Mouse (Mus musculus): ENCODE measurements around the gene Rnf24. TPM values are rescaled to one million over a fixed set of nuclear protein-coding genes. Genes with fewer than 3 reads are reported as not detected.

Gene Rnf24
- polyA plus RNA-seq (2016; fragmentation: Nextera tagmentation; extraction: Ambion mirVana): 0.57 and 0.72 TPM in 2 replicates

DNA sequence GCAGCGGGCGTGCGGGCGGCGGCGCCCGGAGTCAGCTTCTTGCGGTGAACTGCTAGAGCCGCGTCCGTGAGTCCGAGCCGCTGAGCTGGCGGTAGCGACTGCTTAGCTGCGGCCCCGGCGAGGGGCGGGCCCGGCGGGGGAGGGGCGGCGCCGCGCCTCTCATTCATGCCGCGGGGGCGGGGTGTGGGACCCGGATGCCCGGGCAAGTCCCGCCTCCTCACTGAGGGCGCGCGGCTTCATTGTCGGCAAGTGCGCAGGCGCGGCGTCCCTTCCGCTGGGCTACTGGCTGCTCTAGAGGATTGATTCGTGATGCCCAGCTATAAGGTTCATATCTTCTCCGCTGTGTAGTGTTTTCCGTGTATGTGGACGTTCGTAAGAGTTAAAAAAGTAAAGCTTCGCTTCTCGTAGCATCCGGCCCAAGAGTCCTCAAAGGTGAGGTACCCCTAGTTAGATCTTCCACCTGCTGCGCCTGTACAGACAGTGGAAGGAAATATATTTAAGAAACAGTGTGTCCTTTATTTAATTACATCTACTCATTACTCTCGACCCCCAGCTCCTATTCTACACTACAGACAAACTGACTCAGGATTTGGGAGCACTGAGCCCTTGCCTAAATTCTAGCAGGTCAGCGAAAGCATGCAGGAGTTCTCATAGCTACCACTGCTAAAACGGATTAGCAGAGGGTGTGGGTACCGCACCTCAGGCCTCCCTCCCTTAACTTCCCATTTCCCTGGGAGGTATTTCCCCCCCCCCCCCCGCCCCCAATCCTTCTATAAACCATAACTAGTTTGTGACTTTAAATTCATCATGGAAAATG lies at the start of gene Rnf24:
Gene Rnf24 (minus strand): TSS at position 146 of the 817 bp plus-strand sequence.
- no peaks in the 10 kb centered on the region for H3K36me3 ChIP-seq
- peak within 1 kb of the TSS; percentile 85 for H3K4me3 ChIP-seq
- peaks cover 10% of the 10 kb centered on the region; the same call in 1 of the 2 replicates for H3K27me3 ChIP-seq (replicated peaks)
- peak within 1 kb of the TSS; percentile 73 for H3K27ac ChIP-seq
- H3K9me3 ChIP-seq (replicated peaks): no peaks in the 10 kb centered on the region
- peak; percentile 97 for ATAC-seq
- H3K4me1 ChIP-seq: peaks cover 22% of the 10 kb centered on the region
- under 1% methylated on average over 50 of the region's 54 CpGs for WGBS (ENCODE audit: insufficient replicate concordance)
- peak within 1 kb of the TSS; percentile 88 for H3K9ac ChIP-seq
- H3K4me2 ChIP-seq: peak within 1 kb of the TSS; percentile 99

GRCm38 (mm10) chr2:131401794-131402495 lies 49.3 kb upstream of the Rnf24 start:
- Histone ChIP-seq H3K4me2 (no peak overlapping the region), H3K4me1 (peaks cover 7% of the 10 kb centered on the region; the same call in 1 of the 2 replicates), H3K27me3 (replicated peaks) (no peaks in the 10 kb centered on the region; the same call in 1 of the 2 replicates), H3K36me3 (no peaks in the 10 kb centered on the region), H3K27ac (no peak overlapping the region), H3K9me3 (replicated peaks) (no peaks in the 10 kb centered on the region), H3K4me3 (no peak overlapping the region), H3K9ac (no peak overlapping the region)
- WGBS (ENCODE audit: insufficient replicate concordance): 45% methylated on average over 8 of the region's 8 CpGs
- no peak for ATAC-seq

DNA sequence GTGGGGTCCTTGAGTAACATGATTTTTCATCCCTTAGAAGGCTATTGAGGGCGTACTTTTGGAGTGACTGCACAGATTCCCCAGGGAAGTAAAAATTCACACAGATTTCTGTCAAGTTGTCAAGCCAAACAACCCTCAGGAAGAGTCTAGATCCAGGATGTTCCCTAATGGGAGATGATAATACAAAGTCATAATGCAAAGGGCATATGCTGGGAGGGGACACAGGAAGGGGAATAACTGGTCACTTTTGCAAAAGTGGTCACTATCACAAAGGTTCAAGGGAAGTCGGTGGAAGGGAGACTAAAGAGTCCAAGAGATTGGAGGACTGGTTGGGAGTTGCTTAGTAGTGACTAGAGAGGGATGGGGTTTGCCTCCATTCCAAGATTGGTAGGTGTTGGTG lies 48.2 kb upstream of the Rnf24 start:
- H3K27ac ChIP-seq: no peak overlapping the region
- H3K4me2 ChIP-seq: no peak overlapping the region
- 57% methylated on average over 2 of the region's 2 CpGs for WGBS (ENCODE audit: insufficient replicate concordance)
- H3K27me3 ChIP-seq (replicated peaks): no peaks in the 10 kb centered on the region; the same call in 1 of the 2 replicates
- peaks cover 7% of the 10 kb centered on the region; the same call in 1 of the 2 replicates for H3K4me1 ChIP-seq
- H3K9me3 ChIP-seq (replicated peaks): no peaks in the 10 kb centered on the region
- H3K36me3 ChIP-seq: no peaks in the 10 kb centered on the region
- no peak overlapping the region for H3K9ac ChIP-seq
- no peak overlapping the region for H3K4me3 ChIP-seq
- ATAC-seq: no peak

GRCm38 (mm10) chr2:131397323-131397848 lies 44.7 kb upstream of the Rnf24 start:
- 49% methylated on average over 5 of the region's 5 CpGs for WGBS (ENCODE audit: insufficient replicate concordance)

GRCm38 (mm10) chr2:131386350-131386962 lies 33.8 kb upstream of the Rnf24 start:
- Histone ChIP-seq H3K27ac (no peak overlapping the region), H3K4me1 (no peaks in the 10 kb centered on the region), H3K4me2 (no peak overlapping the region), H3K27me3 (replicated peaks) (peaks cover 22% of the 10 kb centered on the region; the same call in 1 of the 2 replicates), H3K9ac (no peak overlapping the region), H3K4me3 (no peak overlapping the region), H3K9me3 (replicated peaks) (no peaks in the 10 kb centered on the region), H3K36me3 (no peaks in the 10 kb centered on the region)
- ATAC-seq: no peak
- WGBS (ENCODE audit: insufficient replicate concordance): 69% methylated on average over 10 of the region's 10 CpGs

More at GRCm38 (mm10) chr2:131397323-131397848, 44.7 kb upstream of the Rnf24 start:
- H3K27ac ChIP-seq: no peak overlapping the region
- no peak overlapping the region for H3K9ac ChIP-seq
- H3K9me3 ChIP-seq (replicated peaks): no peaks in the 10 kb centered on the region
- no peak overlapping the region for H3K4me3 ChIP-seq
- no peaks in the 10 kb centered on the region for H3K27me3 ChIP-seq (replicated peaks)
- no peak overlapping the region for H3K4me2 ChIP-seq
- peaks cover 10% of the 10 kb centered on the region for H3K4me1 ChIP-seq
- no peaks in the 10 kb centered on the region for H3K36me3 ChIP-seq
- no peak for ATAC-seq

DNA sequence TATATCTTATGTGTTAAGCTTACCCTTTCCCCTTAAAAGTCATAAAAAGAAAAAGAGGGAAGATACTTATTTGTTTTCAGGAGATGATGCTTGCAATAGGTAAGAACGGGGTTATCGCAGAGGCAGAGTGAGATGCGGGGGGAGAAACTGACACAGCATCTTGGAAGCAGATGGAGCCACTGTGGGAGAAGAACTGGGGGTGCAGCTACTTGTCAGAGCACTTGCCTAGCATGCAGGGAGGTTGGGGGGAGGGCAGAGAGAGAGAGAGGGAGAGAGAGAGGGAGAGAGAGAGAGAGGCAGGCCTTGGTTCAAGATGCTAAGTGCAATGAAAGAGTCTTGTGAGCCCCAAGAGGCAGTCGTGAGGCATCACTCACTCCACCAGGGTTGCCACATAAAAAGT lies 32.5 kb upstream of the Rnf24 start:
- ATAC-seq: no peak
- H3K9ac ChIP-seq: no peak overlapping the region
- H3K4me2 ChIP-seq: no peak overlapping the region
- no peaks in the 10 kb centered on the region for H3K4me1 ChIP-seq
- H3K9me3 ChIP-seq (replicated peaks): no peaks in the 10 kb centered on the region
- no peaks in the 10 kb centered on the region for H3K36me3 ChIP-seq
- peaks cover 22% of the 10 kb centered on the region; the same call in 1 of the 2 replicates for H3K27me3 ChIP-seq (replicated peaks)
- no peak overlapping the region for H3K4me3 ChIP-seq
- WGBS (ENCODE audit: insufficient replicate concordance): 75% methylated on average over 4 of the region's 4 CpGs
- H3K27ac ChIP-seq: no peak overlapping the region

GRCm38 (mm10) chr2:131379541-131379940 lies 26.8 kb upstream of the Rnf24 start:
- H3K4me2 ChIP-seq: no peak overlapping the region
- 0 out of 2 replicates have a peak, but pooled peaks cover 11% of the 10 kb centered on the region for H3K27me3 ChIP-seq (replicated peaks)
- no peak for ATAC-seq
- H3K9ac ChIP-seq: no peak overlapping the region
- no peaks in the 10 kb centered on the region for H3K9me3 ChIP-seq (replicated peaks)
- no peaks in the 10 kb centered on the region for H3K36me3 ChIP-seq
- no peaks in the 10 kb centered on the region for H3K4me1 ChIP-seq
- no peak overlapping the region for H3K27ac ChIP-seq
- no peak overlapping the region for H3K4me3 ChIP-seq
- WGBS (ENCODE audit: insufficient replicate concordance): 73% methylated on average over 3 of the region's 3 CpGs

DNA sequence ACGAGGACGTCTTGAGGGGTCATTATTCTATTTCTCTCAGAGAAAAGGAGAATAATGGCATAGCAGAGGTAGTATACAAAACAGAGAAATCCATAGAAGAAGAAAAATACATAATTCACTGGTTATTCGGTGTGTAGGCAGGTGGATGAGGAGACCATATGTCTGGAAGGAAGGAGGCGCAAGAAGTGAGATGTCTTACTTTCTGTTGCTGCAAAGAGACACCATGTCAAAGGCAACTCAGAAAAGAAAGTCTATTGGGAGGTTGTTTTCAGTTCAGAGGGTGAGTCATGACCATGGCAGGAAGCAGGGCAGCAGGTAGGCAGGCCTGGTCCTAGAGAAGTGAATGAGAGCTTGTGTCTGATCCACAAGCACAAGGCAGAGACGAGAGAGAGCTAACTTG lies 26.2 kb upstream of the Rnf24 start:
- Histone ChIP-seq H3K27ac (no peak overlapping the region), H3K4me2 (no peak overlapping the region), H3K4me1 (no peaks in the 10 kb centered on the region), H3K27me3 (replicated peaks) (0 out of 2 replicates have a peak, but pooled peaks cover 7% of the 10 kb centered on the region), H3K9ac (no peak overlapping the region), H3K4me3 (no peak overlapping the region), H3K36me3 (no peaks in the 10 kb centered on the region), H3K9me3 (replicated peaks) (no peaks in the 10 kb centered on the region)
- WGBS (ENCODE audit: insufficient replicate concordance): 71% methylated on average over 5 of the region's 5 CpGs
- ATAC-seq: no peak

DNA sequence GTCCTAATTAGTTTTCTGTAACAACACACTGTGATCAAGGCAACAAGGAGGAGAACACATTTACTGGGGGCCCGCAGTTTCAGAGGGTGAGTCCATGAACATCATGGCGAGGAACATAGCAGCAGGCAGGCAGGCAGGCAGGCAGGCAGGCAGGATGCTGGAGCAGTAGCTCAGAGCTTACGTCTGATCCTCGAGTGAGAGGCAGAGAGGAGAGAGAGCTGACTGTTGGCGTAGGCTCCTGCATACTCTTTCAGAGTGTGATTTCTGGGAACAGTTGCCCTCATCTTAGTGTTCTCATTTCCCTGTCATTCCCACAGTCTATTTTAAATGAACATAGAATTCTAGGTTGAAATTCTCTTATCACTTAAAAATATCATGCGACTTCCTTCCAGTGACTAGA lies 24.4 kb upstream of the Rnf24 start:
- no peaks in the 10 kb centered on the region for H3K4me1 ChIP-seq
- no peak overlapping the region for H3K9ac ChIP-seq
- no peak overlapping the region for H3K4me2 ChIP-seq
- no peak for ATAC-seq
- H3K27ac ChIP-seq: no peak overlapping the region
- H3K4me3 ChIP-seq: no peak overlapping the region
- H3K27me3 ChIP-seq (replicated peaks): no peaks in the 10 kb centered on the region
- H3K9me3 ChIP-seq (replicated peaks): no peaks in the 10 kb centered on the region
- H3K36me3 ChIP-seq: no peaks in the 10 kb centered on the region
- WGBS (ENCODE audit: insufficient replicate concordance): 61% methylated on average over 6 of the region's 6 CpGs

- H3K27ac ChIP-seq: no peak overlapping the region
- WGBS (ENCODE audit: insufficient replicate concordance): 68% methylated on average over 6 of the region's 6 CpGs
Measured at GRCm38 (mm10) chr2:131373656-131374055, 21.0 kb upstream of the Rnf24 start.

DNA sequence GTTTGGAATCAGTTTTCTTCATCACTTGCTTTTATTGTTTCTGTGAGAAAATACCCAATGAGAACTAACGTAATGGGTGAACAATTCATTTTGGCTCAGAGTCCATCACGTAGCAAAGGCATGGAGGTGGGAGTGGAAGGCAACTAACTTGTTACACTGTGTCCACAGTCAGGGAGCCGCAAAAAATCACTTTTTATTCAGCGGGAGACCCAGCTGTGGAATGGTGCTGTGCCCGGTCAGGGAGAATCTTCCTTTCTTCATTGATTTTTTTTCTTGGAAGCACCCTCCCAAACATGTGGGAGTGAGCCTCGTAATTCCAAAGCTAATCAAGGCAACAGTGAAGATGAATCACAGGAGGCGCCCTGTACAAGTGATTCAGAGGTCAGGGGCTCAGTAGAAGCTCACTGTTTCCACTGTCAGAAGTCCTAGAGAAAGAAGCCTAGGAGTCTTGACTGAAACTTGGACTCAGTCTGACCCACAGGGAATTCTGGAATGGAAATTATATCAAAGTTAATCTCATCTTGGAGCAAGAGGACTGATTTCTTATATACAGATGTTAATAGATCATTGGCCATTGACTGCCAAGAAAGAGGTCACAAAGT lies 19.7 kb upstream of the Rnf24 start:
- ATAC-seq: no peak
- H3K27ac ChIP-seq: no peak overlapping the region
- 67% methylated on average over 7 of the region's 7 CpGs for WGBS (ENCODE audit: insufficient replicate concordance)

More at GRCm38 (mm10) chr2:131373656-131374055, 21.0 kb upstream of the Rnf24 start:
- ATAC-seq: no peak
- no peak overlapping the region for H3K4me3 ChIP-seq
- no peaks in the 10 kb centered on the region for H3K9me3 ChIP-seq (replicated peaks)
- 0 out of 2 replicates have a peak, but pooled peaks cover 4% of the 10 kb centered on the region for H3K27me3 ChIP-seq (replicated peaks)
- H3K4me1 ChIP-seq: no peaks in the 10 kb centered on the region
- no peaks in the 10 kb centered on the region for H3K36me3 ChIP-seq
- H3K9ac ChIP-seq: no peak overlapping the region
- H3K4me2 ChIP-seq: no peak overlapping the region

More for the DNA sequence above, 19.7 kb upstream of the Rnf24 start:
- no peaks in the 10 kb centered on the region for H3K9me3 ChIP-seq (replicated peaks)
- H3K4me2 ChIP-seq: no peak overlapping the region
- H3K4me3 ChIP-seq: no peak overlapping the region
- no peaks in the 10 kb centered on the region for H3K36me3 ChIP-seq
- H3K9ac ChIP-seq: no peak overlapping the region
- 0 out of 2 replicates have a peak, but pooled peaks cover 8% of the 10 kb centered on the region for H3K27me3 ChIP-seq (replicated peaks)
- H3K4me1 ChIP-seq: no peaks in the 10 kb centered on the region

Data from liver, embryonic 12.5 days (tissue).